Mouse (Mus musculus): ENCODE results near the gene Trim8. TPM values are rescaled to one million over a fixed set of nuclear protein-coding genes. Genes with fewer than 3 reads are reported as not detected.
A peak's percentile ranks its signal among the peaks of the same experiment; 100 is the strongest.

The Trim8 gene
- total RNA-seq (2021): 10 to 100 TPM; 33.9 to 38.8 TPM
- long read RNA-seq, experiment 1, transcript Trim8-201 (6 exons, 3,580 nt): major isoform, 49 of 51 reads
- long read RNA-seq, experiment 1, partial matches to known transcripts: 0 of 51 reads
- long read RNA-seq, experiment 1, other reads (novel, unspliced or antisense): 2 of 51 reads
- long read RNA-seq, experiment 2, transcript Trim8-201 (6 exons, 3,580 nt): major isoform, 12 of 19 reads
- long read RNA-seq, experiment 2, partial matches to known transcripts: 0 of 19 reads
- long read RNA-seq, experiment 2, other reads (novel, unspliced or antisense): 7 of 19 reads

DNA sequence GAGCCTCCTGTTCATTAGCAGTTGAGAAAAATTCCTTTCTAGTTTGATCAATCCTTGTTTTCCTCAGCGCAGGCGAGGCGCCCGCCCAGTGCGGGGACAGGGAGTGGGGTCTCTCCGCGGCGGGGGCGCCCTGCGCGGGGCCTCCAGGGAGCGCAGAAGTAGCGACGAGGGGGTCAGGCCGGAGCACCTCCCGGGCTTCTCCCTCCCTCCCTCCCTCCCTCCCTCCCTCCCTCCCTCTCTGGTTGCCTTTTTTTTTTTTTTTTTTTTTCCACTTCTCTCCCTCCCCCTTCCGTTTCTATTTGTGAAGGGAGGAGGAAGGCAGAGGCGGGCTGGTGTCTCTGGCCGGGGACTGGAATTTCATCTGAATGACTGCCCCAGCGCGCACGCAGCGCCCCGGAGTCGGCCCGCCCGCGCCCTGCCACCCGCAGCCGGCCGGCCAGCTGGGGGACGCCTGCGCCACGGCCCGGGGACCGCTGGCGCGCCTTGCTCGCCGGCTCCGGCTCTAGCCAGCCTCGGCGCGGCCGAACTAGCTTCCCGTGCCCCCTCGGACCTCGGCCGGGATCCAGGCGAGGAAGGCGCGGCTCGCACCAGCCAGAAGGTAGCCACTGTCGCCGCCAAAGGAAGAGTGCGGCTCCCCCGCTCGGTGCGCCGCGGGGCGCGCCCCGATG is at the start of gene Trim8:
Trim8 (plus strand) TSS at position 302 of the 668 bp plus-strand sequence.
- DNase-seq: peak; percentile 91 to 92

DNA sequence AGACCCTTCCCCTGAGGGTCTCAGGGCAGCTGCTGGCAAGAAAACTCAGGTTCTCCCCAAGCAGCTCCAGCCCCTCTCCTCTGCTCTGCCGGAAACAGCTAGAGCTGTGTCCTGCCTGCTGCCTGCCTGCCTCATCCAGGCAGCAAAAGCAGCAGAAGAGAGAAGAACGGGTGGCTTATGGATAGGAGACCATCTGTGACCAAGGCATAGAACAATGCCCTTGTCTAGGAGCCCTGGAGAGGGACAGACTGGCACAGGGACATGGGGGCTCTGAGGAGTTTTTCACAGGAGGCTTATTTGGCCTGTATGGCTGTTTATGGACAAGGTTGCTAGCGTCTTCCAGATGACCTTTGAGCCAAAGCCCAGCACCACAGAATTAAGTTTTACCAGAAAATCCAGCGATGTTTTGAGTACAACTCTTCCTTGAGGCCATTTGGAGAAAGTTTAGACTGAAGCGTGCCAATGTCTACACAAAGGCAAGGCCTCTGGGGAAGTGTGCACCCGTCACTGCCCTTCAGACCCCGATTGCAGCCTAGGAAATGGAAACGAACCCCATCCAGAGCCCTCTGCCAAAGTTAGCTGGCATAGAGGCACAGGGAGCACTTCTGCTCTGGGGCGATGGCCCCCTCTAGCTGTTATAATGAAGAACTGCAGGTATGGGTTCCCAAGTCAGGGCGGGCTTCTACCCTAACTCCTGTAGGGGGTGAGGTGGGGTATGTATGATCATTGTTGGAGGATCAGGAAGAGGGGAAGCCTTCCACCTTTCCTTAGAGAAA is 49.3 kb upstream of the Trim8 start:
- DNase-seq: peak; percentile 75 to 76

DNA sequence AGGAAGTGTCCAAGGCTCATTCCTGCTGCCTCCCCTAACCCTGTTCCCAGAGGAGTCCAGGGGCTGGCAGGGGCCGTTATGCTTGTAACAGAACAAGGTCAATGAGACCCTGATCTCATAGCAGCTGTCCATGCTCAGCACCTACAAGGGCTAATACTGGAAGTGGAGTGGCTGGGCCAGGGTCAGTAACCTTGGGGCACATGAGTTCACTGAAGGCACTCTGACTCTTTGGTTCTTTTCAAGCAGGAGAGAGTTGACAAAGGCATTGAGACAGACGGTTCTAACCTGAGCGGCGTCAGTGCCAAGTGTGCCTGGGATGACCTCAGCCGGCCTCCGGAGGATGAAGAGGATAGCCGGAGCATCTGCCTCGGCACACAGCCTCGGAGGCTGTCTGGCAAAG is 48.6 kb upstream of the Trim8 start:
- DNase-seq: no peak

DNA sequence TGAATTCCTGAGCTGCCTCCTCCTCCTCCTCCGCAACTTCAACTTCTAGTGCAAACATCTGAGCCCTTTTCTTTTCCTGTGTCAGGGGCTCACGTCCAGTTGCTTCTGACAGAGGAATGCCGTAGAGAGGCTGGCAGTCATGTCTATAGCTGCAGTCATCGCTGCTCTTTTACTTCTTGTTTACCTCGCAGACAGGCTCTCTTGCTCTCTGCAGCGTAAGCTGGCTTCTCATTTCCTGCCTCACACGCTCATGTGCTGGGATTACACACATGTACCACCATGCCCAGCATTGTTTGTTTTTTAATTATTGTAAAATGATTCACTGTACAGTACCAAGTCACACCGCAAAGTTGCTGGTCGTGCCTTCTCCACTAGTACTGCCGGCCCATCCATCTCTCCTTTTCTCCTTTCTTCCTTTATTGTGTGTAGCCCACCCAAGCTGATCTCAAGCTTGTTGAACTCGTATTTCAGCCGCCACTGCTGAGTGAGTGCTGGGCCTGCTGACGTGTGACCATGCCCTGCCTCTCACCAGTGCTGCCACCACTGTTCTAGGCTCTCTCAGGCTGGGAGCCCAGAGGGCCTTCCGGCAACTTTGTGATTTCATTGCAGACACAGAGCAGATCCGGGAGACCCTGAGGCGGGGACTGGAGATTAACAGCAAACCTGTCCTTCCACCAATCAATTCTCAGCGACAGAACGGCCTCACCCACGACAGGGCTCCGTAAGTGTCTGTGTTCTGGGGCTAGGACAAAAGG is 47.2 kb upstream of the Trim8 start:
- DNase-seq: no peak

DNA sequence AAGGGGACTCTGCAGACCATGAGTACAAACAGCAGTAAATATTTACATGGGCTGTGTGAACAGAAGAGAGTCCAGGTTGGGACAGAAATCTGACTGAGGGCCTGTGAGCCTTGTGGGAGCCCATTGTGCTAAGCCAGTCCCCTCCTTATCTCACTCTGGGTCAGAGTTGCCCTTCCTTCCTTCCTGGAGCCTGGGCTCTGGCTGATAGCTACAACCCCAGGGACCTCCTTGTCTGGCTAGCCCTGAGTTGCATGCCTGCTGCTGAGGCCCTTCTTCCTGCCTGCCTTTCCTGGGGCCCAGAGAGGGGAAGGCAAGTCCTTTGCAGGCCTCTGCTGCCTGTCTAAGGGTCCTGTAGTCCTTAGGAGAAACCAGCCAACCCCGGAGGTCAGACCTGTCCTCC is 46.5 kb upstream of the Trim8 start:
- peak; percentile 49 to 80 for DNase-seq

DNA sequence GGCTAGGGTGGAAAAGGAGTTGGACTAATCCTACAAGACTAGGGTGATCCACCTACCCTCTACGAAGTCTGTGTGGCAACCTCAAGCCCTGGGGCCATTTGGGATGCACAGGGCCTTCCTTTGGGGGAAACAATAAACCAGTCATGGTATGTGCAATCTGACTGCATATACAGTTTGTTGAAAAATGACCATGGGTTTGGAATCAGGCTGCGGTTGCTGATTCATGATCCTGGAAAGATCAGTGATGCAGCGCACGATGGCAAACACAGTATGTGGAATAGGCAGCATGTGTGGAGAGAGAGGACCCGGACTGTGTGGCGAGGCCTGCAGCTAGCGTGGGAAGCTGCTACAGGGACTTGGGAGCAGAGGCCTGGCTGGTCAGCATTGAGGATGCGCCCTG is 45.9 kb upstream of the Trim8 start:
- DNase-seq: no peak

DNA sequence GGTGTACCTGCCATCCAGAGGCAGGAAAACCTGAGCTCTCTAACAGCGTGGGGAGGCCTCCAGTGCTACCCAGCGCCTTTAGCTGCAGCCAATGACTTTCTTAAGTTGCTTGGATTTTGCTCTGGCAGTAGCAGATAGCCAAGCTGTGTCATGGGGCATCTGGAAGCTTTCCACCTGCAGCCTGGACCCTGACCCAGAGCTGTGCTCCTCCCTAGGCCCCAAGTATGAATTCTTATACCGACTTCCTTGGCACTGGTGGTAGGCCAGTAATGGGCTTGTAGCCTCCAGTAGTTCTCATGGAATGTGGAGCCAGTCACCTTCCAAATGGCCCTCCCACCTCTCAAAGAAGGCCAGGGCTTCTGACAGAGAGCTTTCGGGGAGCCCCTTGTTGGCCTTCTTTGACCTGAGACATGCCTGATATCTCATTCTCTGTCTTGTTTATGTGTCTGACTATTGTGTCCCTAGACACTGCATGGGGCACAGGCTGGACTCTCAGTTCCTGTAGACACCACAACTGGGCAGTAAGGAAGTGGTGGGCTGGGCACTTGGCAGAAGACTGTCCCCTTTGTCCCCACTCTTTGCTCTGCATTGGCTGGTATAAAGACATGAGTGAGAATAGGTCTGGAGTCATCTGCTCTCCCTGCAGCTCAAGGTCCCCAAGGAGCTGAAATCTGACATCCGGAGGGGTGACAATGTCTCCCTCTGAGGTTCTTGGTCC is 45.3 kb upstream of the Trim8 start:
- DNase-seq: no peak

DNA sequence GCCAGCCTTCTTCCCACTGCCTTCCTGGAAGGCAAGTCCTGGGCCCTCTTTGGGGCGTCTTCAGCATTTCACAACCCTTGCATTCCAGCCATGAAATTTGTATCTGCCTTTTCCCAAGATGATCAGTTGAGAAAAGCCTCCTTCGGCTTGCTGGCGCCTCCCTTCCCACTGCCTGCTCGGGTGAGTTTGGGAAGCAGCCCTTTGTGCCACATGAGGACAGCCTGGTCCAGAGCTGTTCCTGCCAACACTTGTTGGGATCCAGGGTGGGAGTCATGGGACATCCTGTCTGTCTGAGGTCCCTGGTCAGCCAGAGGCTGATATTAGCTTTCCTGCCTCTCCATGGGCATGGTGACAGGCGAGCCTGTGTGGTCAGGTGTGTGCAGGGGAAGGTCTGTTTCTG is 43.7 kb upstream of the Trim8 start:
- peak; percentile 54 to 57 for DNase-seq

DNA sequence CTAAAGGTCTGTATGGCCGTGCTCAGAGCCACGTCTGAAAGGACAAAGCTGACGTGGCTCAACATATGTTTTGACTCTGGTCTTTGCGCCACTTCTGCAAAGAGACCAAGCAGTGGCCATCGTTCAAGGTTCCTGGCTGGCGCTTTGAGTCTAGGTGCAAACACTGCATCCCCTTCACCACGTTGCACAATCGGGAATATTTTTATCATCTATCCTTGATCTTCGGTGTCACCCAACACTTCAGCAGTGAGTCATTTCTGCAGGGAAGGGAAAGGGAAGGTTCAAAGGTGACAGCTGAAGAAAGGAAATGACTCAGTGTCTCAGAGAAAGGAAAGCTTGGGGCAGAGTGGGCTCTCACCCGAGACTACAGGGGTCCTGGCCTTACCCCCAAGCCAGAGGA is 42.2 kb upstream of the Trim8 start:
- no peak for DNase-seq

DNA sequence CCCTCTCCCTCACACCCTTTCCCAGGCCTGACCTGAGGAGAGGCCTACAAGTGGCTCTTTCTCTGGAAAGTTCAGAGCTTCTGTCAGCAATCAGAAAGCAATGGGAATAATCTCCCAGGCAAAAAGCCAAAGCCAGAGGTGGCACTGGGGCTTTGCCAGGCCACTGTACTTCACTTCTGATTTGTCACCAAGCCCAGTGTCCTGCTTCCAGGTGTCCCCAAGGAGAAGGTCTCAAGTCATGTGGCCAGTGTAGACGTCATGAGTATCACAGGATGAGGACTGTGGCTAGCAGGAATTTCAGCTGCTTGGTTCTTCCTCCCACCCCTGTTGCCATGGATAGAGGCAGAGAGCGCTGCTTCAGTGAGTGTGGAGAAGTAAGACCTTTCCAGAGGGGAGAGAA is 41.6 kb upstream of the Trim8 start:
- DNase-seq: peak; percentile 80 to 84

DNA sequence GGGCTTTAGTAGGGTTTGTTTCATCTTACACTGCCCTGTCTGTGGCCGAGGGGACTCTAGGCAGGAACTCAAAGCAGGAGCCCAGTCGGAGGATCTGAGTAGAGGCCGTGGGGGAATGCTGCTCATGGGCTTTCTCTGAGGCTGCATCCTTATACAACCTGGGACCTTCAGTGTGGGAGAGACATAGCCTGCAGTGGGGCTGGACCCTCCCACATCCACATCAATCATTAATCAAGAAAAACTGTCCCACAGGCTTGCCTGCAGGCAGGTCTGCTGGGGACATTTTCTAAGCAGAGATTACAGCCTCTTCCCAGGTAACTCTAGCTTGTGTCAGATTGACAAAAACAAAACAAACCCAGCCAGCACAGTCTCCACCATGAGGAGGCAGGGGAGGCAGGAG is 38.9 kb upstream of the Trim8 start:
- no peak for DNase-seq

DNA sequence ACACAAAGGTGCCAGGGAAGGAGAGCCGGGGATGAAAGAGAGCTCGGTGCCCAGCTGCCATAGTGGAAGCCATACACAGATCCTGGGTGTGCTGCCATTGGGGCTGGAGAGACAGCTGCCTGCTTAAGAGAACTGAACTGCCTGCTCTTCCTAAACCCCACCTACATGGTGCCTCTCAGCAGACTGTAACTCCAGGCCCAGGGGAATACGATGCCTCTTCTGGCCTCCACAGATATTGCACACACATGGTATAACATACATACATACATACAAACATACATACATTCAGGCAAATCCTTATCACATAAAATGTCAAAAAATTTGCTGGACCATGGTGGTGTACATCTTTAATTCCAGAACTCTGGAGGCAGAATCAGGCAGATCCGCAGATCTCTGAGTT is 38.1 kb upstream of the Trim8 start:
- no peak for DNase-seq

DNA sequence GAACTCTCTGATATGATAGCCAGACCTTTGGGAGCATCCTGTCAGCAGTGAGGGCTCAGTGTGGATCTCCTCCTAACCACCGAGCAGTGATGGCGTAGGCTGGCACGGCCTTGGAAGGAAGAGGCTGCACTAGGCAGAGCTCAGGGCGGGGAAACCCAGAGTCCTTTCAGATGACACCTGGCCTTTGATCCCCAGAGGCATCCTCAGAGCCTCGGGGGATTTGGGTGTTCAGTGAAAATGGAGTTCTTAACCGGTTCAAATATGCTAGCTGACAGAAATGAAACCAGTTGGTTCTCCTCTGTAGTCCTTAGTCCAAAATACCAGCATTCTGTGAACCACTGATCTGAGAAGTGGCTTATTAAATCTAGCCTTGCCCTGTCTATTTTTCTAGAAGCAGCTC is 35.3 kb upstream of the Trim8 start:
- DNase-seq: no peak

DNA sequence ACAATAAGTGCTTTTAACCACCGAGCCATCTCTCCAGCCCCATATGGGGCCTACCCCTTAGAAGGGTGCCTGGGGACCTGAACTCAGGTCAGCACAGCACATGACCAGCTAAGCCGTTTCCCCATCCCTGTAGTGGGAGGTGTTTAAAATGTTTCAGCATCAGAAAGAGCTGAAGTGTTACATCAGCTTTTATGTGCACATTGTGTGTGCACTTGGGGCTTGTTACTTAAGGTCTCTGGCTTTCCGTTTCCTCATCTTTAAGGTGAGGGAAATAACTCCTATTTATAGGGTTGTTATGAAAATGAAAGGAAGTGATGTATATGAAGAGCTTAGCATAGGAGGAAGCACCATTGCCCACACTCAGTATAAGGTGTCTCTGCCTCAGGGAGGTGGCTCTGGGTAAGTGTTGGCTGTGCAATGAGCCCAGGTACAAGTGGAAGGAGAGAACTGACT is 34.4 kb upstream of the Trim8 start:
- DNase-seq: no peak

DNA sequence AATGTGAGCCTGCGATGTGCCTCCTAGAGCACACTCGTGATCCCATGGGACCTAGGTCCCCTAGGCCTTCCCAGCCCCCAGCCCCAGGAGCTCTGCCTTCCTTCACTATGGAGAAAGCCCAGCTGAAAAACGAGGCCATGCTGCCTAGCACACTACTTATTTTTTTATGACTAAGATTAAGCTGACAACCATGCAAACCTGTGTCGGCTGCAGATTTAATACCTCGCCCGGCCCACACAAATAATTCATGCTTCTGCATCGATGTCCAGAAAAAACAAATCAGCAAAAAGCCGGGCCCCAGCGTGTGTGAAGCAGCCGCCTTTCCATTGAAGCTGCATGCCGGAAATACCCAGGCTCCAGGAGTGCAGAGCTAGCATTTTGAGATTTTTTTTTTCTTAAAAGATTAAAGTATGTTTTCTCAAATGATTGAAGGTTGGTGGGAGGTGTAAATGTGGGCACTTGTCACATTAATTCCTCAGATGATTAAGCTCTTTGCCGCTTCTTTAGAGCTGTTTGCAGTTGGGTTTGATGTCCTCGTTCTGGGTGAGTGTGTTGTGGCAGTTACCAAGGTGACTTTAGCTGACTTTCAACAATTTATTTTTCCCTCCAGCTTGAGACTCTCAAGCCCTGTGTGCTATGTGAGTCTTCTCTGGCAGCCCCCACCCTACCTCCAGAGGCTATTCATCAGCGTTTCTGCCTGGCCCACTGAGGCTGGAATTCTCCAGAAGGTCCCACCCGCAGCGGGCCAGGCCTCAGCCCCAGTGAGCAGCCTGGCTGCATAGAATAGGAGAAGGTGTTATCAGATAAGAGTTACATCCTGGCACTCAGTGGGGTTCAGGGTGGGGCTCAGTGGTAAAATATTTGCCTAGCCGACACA is 30.9 kb upstream of the Trim8 start:
- no peak for DNase-seq

DNA sequence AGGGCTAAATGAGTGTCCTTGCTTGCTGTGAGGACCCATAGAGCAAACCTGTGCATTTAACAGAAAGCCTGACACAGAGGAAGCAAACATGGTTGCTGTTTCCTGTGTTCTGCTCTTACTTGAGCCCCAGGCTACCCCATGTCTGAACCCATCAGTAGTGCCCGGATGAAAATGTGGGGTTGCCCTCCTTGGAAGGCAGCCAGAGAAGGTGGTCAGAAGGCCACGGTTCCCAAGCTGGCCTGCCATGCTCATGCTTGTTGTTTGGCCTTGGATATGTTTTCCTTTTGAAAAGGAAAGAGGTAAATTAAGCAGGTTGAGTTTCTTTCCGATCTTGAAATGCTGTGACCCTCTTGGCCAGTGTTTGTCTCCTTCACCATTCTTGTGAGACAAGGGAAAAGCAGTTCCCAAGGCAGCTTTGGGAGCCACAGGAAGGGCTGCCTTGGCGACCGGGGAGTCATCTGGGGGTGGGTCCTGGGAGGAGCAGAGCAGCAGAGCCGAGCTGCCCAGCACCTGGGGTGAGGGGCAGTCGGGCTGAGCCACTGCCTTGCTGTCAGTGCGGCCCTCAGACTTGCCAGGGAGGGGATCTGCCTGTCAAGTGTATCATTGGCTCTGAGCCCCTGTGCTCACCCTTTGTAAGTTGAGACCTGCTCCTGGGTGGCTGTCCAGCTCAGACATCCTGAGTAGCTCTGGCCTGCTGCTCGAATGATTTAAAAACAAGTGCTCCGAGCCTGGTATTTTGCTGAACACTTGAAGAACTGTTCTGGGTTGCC is 30.0 kb upstream of the Trim8 start:
- no peak for DNase-seq

DNA sequence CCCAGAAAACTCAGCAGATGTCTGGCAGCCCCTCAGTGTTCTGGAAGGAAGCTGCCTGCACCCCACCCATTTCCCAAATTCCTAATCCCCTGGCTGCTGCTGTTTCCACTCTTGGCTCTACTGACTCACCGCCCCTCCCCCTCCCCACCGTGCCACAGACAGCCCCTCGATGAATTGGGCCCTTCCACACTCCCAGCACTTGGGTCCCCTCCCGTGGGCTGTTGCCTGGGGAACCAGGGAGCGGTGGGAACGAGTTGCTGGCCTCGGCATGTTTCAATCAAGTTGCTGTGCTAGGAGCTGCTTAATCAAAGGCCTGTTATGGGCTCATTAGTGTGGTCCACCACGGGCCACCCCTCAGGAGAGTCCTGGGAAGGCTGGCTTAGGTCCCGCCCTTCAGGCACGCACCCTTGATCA is 24.1 kb upstream of the Trim8 start:
- peak; percentile 53 to 74 for DNase-seq

DNA sequence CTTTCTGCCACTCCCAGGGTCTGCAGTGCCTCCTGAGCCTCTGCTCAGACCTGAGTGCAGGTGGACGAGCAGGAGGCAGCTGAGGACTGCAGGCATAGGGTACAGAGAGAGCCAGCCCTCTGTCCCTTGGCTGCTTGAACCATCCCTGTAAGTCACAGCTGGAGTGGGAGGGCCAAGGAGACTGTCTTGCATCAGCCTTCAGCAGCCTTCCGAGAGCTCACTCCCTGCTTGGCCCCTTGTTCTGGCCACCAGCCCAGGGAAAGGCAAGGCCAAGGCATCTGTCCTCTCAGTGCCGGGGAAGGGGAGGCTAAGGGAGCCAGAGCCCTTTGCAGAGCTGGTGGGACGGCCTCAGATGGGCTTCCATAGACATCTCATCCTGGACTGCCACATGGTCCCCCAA is 23.3 kb upstream of the Trim8 start:
- DNase-seq: peak; percentile 83 to 89

DNA sequence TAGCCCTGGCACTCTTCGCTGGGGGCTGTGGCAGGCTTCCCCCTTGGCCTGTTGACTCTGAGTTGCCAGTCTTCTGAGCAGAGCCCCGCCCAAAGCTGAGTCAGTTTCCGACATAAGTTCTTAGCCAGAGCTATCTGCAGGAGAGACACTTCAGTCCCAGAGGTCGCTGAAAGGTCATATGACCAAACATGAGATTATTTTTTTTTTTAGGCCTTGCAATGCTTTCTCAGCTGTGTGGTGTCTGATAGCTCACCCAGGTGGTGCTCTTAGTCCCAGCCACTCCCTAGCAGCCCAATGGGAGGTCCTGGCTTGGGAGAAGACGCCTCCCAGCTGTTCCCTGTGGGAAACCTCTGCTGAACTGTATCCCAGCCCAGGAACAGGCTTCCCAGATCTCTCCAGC is 22.7 kb upstream of the Trim8 start:
- peak; percentile 82 to 91 for DNase-seq

Data from heart, adult 18-20 months (tissue).